Mouse (Mus musculus) thymus, adult 2 months (tissue): ENCODE measurements around the gene Shisal2a.

Source experiments
- CTCF ChIP-seq: fragments of 200-500 bp; IDR thresholded peaks from 2 replicates; pipeline ENCODE4 v1.5.1; 2012; ENCODE audit warnings: mild to moderate bottlenecking, control low read depth, low read length, moderate library complexity, borderline replicate concordance; ENCODE audit not compliant: control insufficient read depth, poor library complexity, insufficient read depth; ENCODE audit errors: extremely low read depth
- POLR2A ChIP-seq: fragments of 200-500 bp; IDR thresholded peaks from 2 replicates; pipeline ENCODE4 v1.6.1; 2012; ENCODE audit warnings: mild to moderate bottlenecking, low read length, control low read depth, moderate library complexity; ENCODE audit not compliant: control insufficient read depth, poor library complexity, insufficient read depth; ENCODE audit errors: extremely low read depth

- TF ChIP-seq CTCF (no peak), POLR2A (no peak)
Measured at GRCm38 (mm10) chr4:108370409-108370808, 12.7 kb downstream of the Shisal2a start.
